Mouse (Mus musculus) cerebellum, adult 2 months (tissue): ENCODE data around the gene Cacng7. TPM values are rescaled to one million over a fixed set of nuclear protein-coding genes. Genes with fewer than 3 reads are reported as not detected.
"Not testable (repeated sequence)": the region's sequence is repeated elsewhere in the genome, so short reads cannot be mapped to it uniquely, and the experiment has no call there.

Experiments
- DNase-seq, 2 experiments: peaks; one replicate each; pipeline ENCODE4 v3.0.0; 2021
- H3K27ac ChIP-seq: fragments of 200-500 bp; 2 replicates; pipeline ENCODE4 v1.5.1; 2012; ENCODE audit warnings: low read length, control low read depth, inconsistent platforms; ENCODE audit not compliant: insufficient read depth
- H3K27me3 ChIP-seq: fragments of 200-500 bp; 2 replicates; pipeline ENCODE4 v1.6.1; 2012; ENCODE audit warnings: inconsistent platforms, mild to moderate bottlenecking, low read length, moderate library complexity; ENCODE audit not compliant: control insufficient read depth, insufficient read depth
- H3K4me1 ChIP-seq: fragments of 200-500 bp; 2 replicates; pipeline ENCODE4 v1.6.1; 2011; ENCODE audit warnings: low read length; ENCODE audit not compliant: control insufficient read depth, insufficient read depth
- H3K4me3 ChIP-seq: fragments of 200-500 bp; replicated peaks from 2 replicates; pipeline ENCODE3; 2011; ENCODE audit warnings: mild to moderate bottlenecking, low read depth, low read length, control low read depth; ENCODE audit not compliant: insufficient read depth
- CTCF ChIP-seq: fragments of 200-500 bp; IDR thresholded peaks from 2 replicates; pipeline ENCODE4 v1.5.1; 2011; ENCODE audit warnings: low read depth, mild to moderate bottlenecking, control low read depth, low read length, moderate library complexity, borderline replicate concordance; ENCODE audit not compliant: insufficient read depth
- POLR2A ChIP-seq: fragments of 200-500 bp; IDR thresholded peaks from 2 replicates; pipeline ENCODE4 v1.6.1; 2011; ENCODE audit warnings: low read length, control low read depth, borderline replicate concordance; ENCODE audit not compliant: insufficient read depth
- WGBS: fragments of 180-500 bp; shearing (Covaris S2); methylation state at CpG from one replicate; pipeline ENCODE4 v1.1.7; 2018; 5-methylcytosine and 5-hydroxymethylcytosine counted together
- polyA plus RNA-seq: library from polyadenylated mRNA; depleted of rRNA; stranded (reverse); fragments of >200 nt; gene quantifications from 2 replicates; pipeline ENCODE4 v1.2.3, GENCODE M21; 2012

Gene Cacng7
- polyA plus RNA-seq, 1 experiment, result 278 TPM

DNA sequence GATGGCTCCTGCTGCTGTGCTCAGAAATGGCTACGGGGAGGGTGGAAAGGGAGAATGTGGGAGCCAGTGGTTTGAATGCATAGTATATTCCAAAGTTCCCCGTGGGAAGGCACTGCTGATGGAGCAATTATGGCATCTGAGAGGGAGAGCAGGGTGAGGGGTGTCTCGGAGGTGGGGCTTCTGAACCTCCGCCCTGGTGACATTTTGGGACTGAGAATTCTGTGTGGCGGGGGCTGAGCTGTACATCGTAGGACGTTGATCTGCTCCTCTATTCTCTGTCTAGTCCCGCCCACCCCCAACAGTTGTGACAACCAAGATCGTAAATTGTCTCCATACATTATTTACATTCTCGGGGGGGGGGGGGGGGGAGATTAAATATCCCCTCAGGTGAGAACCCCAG, 64.6 kb downstream of the Cacng7 start:
- Histone ChIP-seq H3K4me1 (no peaks in the 10 kb centered on the region), H3K27ac (no peak overlapping the region), H3K4me3 (no peak overlapping the region), H3K27me3 (no peaks in the 10 kb centered on the region)
- 58% methylated on average over 10 of the region's 10 CpGs for WGBS
- no peak for TF ChIP-seq CTCF
- TF ChIP-seq POLR2A, result no peak
- DNase-seq, result no peak

DNA sequence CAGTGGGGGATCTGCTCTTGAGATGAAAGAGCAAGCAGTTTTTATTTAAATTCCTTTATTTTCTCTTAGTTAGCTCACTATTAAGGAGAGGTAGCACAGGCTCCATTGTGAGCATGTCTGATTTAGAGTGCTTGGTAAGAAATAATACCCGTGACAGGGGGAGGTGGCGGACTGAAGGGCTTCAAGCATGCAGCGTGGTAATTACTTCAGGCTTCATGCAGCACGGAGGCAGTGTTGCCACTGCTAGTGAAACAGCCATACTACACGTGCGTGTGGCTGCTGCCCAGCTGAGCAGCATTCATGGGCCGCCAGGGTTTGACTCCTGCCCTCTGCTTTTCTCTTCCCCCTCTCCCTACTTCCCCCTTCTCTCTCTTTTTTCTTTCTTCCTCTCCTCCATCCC, 65.0 kb downstream of the Cacng7 start:
- Histone ChIP-seq H3K4me1 (no peaks in the 10 kb centered on the region), H3K27me3 (no peaks in the 10 kb centered on the region), H3K4me3 (no peak overlapping the region), H3K27ac (no peak overlapping the region)
- TF ChIP-seq CTCF (no peak), POLR2A (no peak)
- 34% methylated on average over 7 of the region's 7 CpGs for WGBS
- no peak for DNase-seq

DNA sequence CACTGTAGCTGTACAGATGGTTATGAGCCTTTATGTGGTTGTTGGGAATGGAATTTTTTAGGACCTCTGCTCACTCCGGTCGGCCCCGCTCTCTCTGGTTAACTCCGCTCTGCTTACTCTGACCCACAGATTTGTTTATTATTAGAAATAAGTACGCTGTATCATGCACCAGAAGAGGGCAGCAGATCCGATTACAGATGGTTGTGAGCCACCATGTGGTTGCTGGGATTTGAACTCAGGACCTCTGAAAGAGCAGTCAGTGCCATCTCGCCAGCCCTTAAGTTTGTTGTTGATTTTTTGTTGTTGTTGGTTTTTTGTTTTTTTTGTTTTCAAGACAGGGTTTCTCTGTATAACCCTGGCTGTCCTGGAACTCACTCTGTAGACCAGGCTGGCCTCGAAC, 65.6 kb downstream of the Cacng7 start:
- not testable (repeated sequence) for H3K4me1 ChIP-seq, H3K27me3 ChIP-seq, DNase-seq, H3K4me3 ChIP-seq, H3K27ac ChIP-seq
- 88% methylated on average over 8 of the region's 8 CpGs for WGBS

DNA sequence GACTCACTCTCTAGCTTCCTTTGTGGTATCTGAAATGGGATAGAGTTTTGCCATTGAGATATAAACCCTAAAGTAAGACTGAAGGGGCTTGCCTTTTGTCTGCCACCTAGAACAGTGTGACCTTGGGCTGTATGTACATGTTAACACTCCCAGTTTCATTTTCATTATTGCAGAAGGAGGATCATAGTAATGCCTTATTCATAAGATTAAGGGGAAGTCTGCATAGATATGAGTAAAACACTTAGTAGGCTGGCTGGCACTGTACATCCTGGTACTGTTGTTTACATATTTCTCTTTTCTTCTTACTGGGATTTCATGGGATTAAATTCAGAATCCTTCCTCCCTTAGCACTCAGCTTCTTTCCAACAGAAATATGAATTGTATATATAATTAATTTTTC, 67.2 kb downstream of the Cacng7 start:
- H3K4me1 ChIP-seq, result no peaks in the 10 kb centered on the region

DNA sequence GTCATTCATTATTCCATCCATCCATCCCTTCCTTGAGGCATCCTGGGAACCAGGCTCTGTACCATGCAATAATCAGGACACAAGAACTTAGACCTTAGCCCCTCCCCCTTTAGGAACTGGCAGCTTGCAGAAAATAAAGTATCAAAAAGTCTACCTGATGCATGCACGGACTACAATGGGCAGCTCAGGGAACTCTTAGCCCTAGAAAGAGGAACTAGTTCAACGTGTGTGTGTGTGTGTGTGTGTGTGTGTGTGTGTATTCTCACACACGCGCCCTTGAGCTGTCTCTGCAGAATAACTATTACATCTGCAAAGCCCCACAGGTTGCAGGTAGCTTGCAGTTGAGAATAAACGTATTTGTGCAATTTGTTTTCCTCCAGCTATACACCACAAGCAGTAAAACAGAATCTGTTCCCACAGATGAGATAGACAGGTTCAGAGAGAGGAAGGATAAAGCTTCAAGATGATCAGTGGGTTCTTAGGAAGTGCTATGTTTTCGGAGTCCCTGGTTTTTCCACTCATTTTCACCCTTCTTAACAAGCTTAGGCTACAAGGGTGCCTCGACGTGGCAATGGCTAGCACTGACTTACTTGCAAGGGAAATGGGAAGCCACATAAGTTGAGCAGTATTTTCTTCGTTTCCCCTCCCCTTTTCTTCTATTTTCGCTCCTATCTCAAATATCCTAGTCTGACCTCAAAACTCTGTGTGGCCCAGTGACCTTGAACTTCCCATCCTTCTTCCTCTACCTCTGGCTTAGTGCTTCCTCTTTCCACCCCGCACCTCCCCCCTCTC, 77.2 kb downstream of the Cacng7 start:
- DNase-seq, result no peak
- Histone ChIP-seq H3K4me3 (no peak overlapping the region), H3K27ac (no peak overlapping the region), H3K27me3 (no peaks in the 10 kb centered on the region), H3K4me1 (peaks cover 2% of the 10 kb centered on the region; the same call in 1 of the 2 replicates)
- 76% methylated on average over 11 of the region's 11 CpGs for WGBS
- TF ChIP-seq POLR2A (no peak), CTCF (no peak)

More for the DNA sequence above, 67.2 kb downstream of the Cacng7 start:
- H3K27ac ChIP-seq, result no peak overlapping the region
- no peaks in the 10 kb centered on the region; the same call in 1 of the 2 replicates for H3K27me3 ChIP-seq
- TF ChIP-seq POLR2A (no peak), CTCF (no peak)
- H3K4me3 ChIP-seq, result no peak overlapping the region
- no peak for DNase-seq

DNA sequence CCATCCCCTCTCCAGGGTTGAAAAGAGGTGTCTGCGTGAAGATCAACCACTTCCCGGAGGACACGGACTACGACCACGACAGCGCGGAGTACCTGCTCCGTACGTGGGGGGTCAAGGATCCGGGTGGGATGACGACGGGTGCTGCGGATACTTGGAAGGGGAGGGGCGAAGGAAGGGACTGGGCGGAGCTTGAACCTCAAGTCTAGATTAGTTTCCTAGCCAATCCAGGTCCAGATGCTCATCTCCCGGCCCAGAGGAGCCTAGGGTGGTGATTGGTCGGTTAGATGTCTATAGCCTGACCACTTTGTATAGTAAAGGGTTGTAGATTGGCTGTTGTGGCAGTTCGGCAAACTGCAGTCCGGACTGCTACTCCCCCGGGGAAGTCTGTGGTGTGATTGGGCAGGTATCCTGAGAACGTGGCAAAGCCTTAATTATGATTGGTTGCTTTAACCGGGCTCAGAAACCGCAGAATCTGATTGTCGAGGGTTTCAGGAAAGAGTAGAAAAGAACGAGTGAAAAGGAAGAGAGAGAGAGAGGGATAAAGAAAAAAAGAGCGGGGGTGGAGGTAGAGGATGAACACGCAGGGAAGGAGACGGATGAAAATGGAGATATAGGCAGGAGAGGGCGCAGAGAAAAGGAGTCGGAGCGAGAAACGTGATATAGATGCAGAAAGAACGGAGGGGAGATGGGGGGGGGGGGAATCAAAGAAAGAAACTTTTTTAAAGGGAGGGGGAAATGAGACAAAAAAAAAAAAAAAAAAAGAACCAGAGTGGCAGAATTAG, 78.6 kb downstream of the Cacng7 start:
- H3K4me3 ChIP-seq, result peak overlapping the region; percentile 72
- peaks cover 1% of the 10 kb centered on the region; the same call in 1 of the 2 replicates for H3K27me3 ChIP-seq
- no peak overlapping the region for H3K27ac ChIP-seq
- no peak for TF ChIP-seq POLR2A
- 0 out of 2 replicates have a peak, but pooled peaks have one; percentile 5 for TF ChIP-seq CTCF
- peaks cover 2% of the 10 kb centered on the region; the same call in 1 of the 2 replicates for H3K4me1 ChIP-seq
- DNase-seq, result peak; percentile 57 to 69
- WGBS, result under 1% methylated on average over 33 of the region's 33 CpGs

DNA sequence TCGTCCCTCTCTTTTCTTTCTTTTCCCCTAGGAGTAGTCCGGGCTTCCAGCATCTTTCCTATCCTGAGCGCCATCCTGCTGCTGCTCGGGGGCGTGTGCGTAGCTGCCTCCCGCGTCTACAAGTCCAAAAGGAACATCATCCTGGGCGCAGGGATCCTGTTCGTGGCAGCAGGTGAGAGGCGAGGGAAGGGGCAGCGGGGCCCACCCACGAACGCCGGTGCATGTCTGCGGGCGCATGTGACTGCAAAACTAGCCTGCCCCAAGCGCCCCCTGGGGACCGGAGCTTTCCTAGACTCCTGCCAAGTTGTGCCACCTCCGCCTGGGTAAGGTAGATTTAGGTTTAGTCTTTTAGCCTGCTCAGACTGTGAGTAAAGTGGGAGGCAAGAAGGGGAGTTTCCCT, 79.3 kb downstream of the Cacng7 start:
- TF ChIP-seq POLR2A (no peak), CTCF (no peak)
- peak; percentile 38 to 55 for DNase-seq
- peaks cover 2% of the 10 kb centered on the region; the same call in 1 of the 2 replicates for H3K4me1 ChIP-seq
- H3K27ac ChIP-seq, result no peak overlapping the region
- H3K27me3 ChIP-seq, result peaks cover 1% of the 10 kb centered on the region; the same call in 1 of the 2 replicates
- under 1% methylated on average over 20 of the region's 20 CpGs for WGBS
- H3K4me3 ChIP-seq, result peak overlapping the region; percentile 44

DNA sequence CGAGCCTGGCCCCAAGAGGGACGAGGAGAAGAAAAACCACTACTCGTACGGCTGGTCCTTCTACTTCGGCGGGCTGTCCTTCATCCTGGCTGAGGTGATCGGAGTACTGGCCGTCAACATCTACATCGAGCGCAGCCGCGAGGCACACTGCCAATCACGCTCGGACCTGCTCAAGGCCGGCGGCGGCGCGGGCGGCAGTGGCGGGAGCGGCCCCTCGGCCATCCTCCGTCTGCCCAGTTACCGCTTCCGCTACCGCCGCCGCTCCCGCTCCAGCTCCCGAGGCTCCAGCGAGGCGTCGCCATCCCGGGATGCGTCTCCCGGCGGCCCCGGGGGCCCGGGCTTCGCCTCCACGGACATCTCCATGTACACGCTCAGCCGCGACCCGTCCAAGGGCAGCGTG, 82.1 kb downstream of the Cacng7 start:
- peaks cover 1% of the 10 kb centered on the region; the same call in 1 of the 2 replicates for H3K27me3 ChIP-seq
- peak overlapping the region; percentile 67 for H3K4me3 ChIP-seq
- TF ChIP-seq CTCF (no peak), POLR2A (no peak)
- WGBS, result 1% methylated on average over 46 of the region's 47 CpGs
- peak; percentile 60 to 69 for DNase-seq
- peaks cover 2% of the 10 kb centered on the region; the same call in 1 of the 2 replicates for H3K4me1 ChIP-seq
- H3K27ac ChIP-seq, result no peak overlapping the region
